23 mouse cellular contexts compared by ENCODE assay signal in the genomic region with DNA sequence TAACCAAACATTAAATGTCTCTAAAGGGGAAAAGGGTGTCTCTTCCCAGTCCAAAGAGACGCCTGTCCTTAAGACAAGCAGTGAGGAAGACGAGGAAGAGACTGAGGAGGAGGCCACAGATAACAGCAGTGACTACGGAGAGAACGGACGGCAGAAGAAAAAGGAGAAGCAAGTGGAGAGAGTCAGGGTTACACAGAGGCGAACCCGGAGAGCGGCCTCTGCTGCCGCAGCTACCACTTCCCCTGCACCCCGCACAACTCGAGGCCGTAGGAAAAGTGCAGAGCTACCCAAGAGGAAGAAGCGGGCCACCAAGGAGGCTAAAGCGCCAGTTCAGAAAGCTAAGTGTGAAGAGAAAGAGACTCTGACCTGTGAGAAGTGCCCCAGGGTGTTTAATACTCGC. TPM values are rescaled to one million over a fixed set of nuclear protein-coding genes. Genes with fewer than 3 reads are reported as not detected.
DNase-seq lines count a peak whose midpoint lies in the region; ATAC-seq lines count a peak whose summit lies in the region.
"Had no signal": no experiment of that assay in that cellular context is flagged by ENCODE, and none has a peak within 500 bp of the region (broad histone marks: within the 10 kb centered on the region; RNA-seq: fewer than 3 reads in every experiment).

No protein-coding gene starts in this region.

- H3K9ac ChIP-seq in heart, embryonic 12.5 days: no peak overlapping the region
- no peak overlapping the region for H3K9ac ChIP-seq in liver, embryonic 15.5 days
- no peak overlapping the region for H3K9ac ChIP-seq in midbrain, embryonic 14.5 days (replicated peaks; ENCODE audit: low read length)
- H3K9ac ChIP-seq: embryonic facial prominence, embryonic 12.5 days; forebrain, embryonic 13.5 days; hindbrain, embryonic 13.5 days; limb, embryonic 12.5 days; lung, embryonic 14.5 days; midbrain, embryonic 15.5 days had no signal

- H3K4me2 ChIP-seq in heart, embryonic 12.5 days: no peak overlapping the region
- H3K4me2 ChIP-seq in liver, embryonic 15.5 days: no peak overlapping the region
- no peak overlapping the region for H3K4me2 ChIP-seq in midbrain, embryonic 14.5 days (ENCODE audit: low read length)
- H3K4me2 ChIP-seq: embryonic facial prominence, embryonic 12.5 days; forebrain, embryonic 13.5 days; hindbrain, embryonic 13.5 days; limb, embryonic 12.5 days; lung, embryonic 14.5 days; midbrain, embryonic 15.5 days had no signal

- H3K9me3 ChIP-seq in heart, embryonic 12.5 days (replicated peaks): no peaks in the 10 kb centered on the region
- no peaks in the 10 kb centered on the region for H3K9me3 ChIP-seq in liver, embryonic 15.5 days (replicated peaks)
- H3K9me3 ChIP-seq in midbrain, embryonic 14.5 days (ENCODE audit: control insufficient read depth, low read length): no peaks in the 10 kb centered on the region
- H3K9me3 ChIP-seq: embryonic facial prominence, embryonic 12.5 days; forebrain, embryonic 13.5 days; hindbrain, embryonic 13.5 days; midbrain, embryonic 15.5 days had no signal

- ATAC-seq in heart, embryonic 12.5 days (ENCODE audit: insufficient number of reproducible peaks, low FRiP score): no peak
- ATAC-seq in granulocyte monocyte progenitor cell, adult 5-6 weeks (replicated peaks; ENCODE audit: poor library complexity, severe bottlenecking): peak; percentile 83
- no peak for ATAC-seq in liver, embryonic 15.5 days (ENCODE audit: insufficient read depth)
- peak; percentile 64 for ATAC-seq in monocyte, adult 5-6 weeks (replicated peaks; ENCODE audit: insufficient number of reproducible peaks, low FRiP score, low TSS enrichment, poor library complexity, severe bottlenecking)
- no peak for ATAC-seq in midbrain, embryonic 14.5 days (ENCODE audit: low FRiP score, low TSS enrichment)
- ATAC-seq: forebrain, embryonic 13.5 days; midbrain, embryonic 15.5 days had no signal

- 77% methylated on average over 15 of the region's 15 CpGs for WGBS in heart, embryonic 12.5 days
- WGBS in liver, embryonic 15.5 days (ENCODE audit: insufficient replicate concordance): 38% methylated on average over 15 of the region's 15 CpGs
- 81% methylated on average over 15 of the region's 15 CpGs for WGBS in midbrain, embryonic 14.5 days

- no peak overlapping the region for H3K27ac ChIP-seq in heart, embryonic 12.5 days (ENCODE audit: poor library complexity, severe bottlenecking)
- H3K27ac ChIP-seq in liver, embryonic 15.5 days (replicated peaks): peak overlapping the region; percentile 39; the same call in 1 of the 2 replicates
- H3K27ac ChIP-seq in midbrain, embryonic 14.5 days (replicated peaks; ENCODE audit: low read depth, low read length): no peak overlapping the region
- H3K27ac ChIP-seq: embryonic facial prominence, embryonic 12.5 days; forebrain, embryonic 13.5 days; hindbrain, embryonic 13.5 days; limb, embryonic 12.5 days; midbrain, embryonic 15.5 days had no signal

- no peaks in the 10 kb centered on the region for H3K27me3 ChIP-seq in heart, embryonic 12.5 days (replicated peaks)
- H3K27me3 ChIP-seq in liver, embryonic 15.5 days: no peaks in the 10 kb centered on the region
- no peaks in the 10 kb centered on the region for H3K27me3 ChIP-seq in midbrain, embryonic 14.5 days (ENCODE audit: control insufficient read depth, insufficient read depth, low read length)
- H3K27me3 ChIP-seq: embryonic facial prominence, embryonic 12.5 days; forebrain, embryonic 13.5 days; hindbrain, embryonic 13.5 days; limb, embryonic 12.5 days; megakaryocyte, embryonic 14.5 days; midbrain, embryonic 15.5 days had no signal

- H3K4me1 ChIP-seq in heart, embryonic 12.5 days (replicated peaks): peaks cover 9% of the 10 kb centered on the region
- peaks cover 15% of the 10 kb centered on the region for H3K4me1 ChIP-seq in liver, embryonic 15.5 days (replicated peaks)
- no peaks in the 10 kb centered on the region for H3K4me1 ChIP-seq in midbrain, embryonic 14.5 days (ENCODE audit: control insufficient read depth, insufficient read depth, low read length)
- H3K4me1 ChIP-seq: embryonic facial prominence, embryonic 12.5 days; forebrain, embryonic 13.5 days had no signal

- H3K4me3 ChIP-seq in heart, embryonic 12.5 days: no peak overlapping the region
- H3K4me3 ChIP-seq in liver, embryonic 15.5 days (replicated peaks): no peak overlapping the region
- H3K4me3 ChIP-seq in midbrain, embryonic 14.5 days (replicated peaks; ENCODE audit: low read depth, low read length): no peak overlapping the region
- H3K4me3 ChIP-seq: embryonic facial prominence, embryonic 12.5 days; erythroblast, embryonic 14.5 days; forebrain, embryonic 13.5 days; hindbrain, embryonic 13.5 days; limb, embryonic 12.5 days; megakaryocyte, embryonic 14.5 days; midbrain, embryonic 15.5 days had no signal

- peaks cover 33% of the 10 kb centered on the region for H3K36me3 ChIP-seq in heart, embryonic 12.5 days
- peaks cover 32% of the 10 kb centered on the region for H3K36me3 ChIP-seq in liver, embryonic 15.5 days (replicated peaks)
- H3K36me3 ChIP-seq in midbrain, embryonic 14.5 days (ENCODE audit: control insufficient read depth, insufficient read depth, low read length): peaks cover 36% of the 10 kb centered on the region

- DNase-seq in heart, adult 11 months: peak; percentile 92
- DNase-seq in urinary bladder, postnatal 14 days (ENCODE audit: low spot score): no peak
- no peak for DNase-seq in right cerebral cortex, adult 2 months (ENCODE audit: low spot score in 2 of 2)
- DNase-seq in midbrain, embryonic 14.5 days: no peak
- DNase-seq: adrenal gland, postnatal 25 days; cerebellum, adult 8-10 months; gastrocnemius, postnatal 14 days; kidney, adult 9 months; kidney, postnatal 4 days; lung, embryonic 14.5 days; right cerebral cortex, postnatal 4 days; thymus, postnatal 14 days had no signal

RNA-seq across cellular contexts. Expression of a gene that starts 26.2 kb away (rescaled TPM):
- polyA plus RNA-seq in heart, embryonic 12.5 days (2016; fragmentation: Nextera tagmentation; extraction: Ambion mirVana): 0.56 and 0.76 TPM in 2 replicates
- total RNA-seq in granulocyte monocyte progenitor cell, adult 5-6 weeks (2014; fragmentation: Nextera tagmentation): 4.4 and 5.7 TPM in 2 replicates
- total RNA-seq in granulocyte monocyte progenitor cell, adult 5-6 weeks (2017): 1.0 and 1.2 TPM in 2 replicates
- polyA plus RNA-seq in liver, embryonic 15.5 days (2015; fragmentation: Nextera tagmentation; extraction: Ambion mirVana): 0.28 and 0.29 TPM in 2 replicates
- total RNA-seq in monocyte, adult 5-6 weeks (2017): 2.5 to 6.1 TPM (median 5.2 TPM) in 3 replicates
- 1.4 and 1.5 TPM in 2 replicates for polyA plus RNA-seq in midbrain, embryonic 14.5 days (2014; fragmentation: Nextera tagmentation; extraction: Ambion mirVana)
- polyA plus RNA-seq: erythroblast, embryonic 14.5 days had no signal

RNA-seq across cellular contexts. Expression of a gene that starts 37.1 kb away (rescaled TPM):
- polyA plus RNA-seq in heart, embryonic 12.5 days (2016; fragmentation: Nextera tagmentation; extraction: Ambion mirVana): 12.8 and 14.3 TPM in 2 replicates
- total RNA-seq in granulocyte monocyte progenitor cell, adult 5-6 weeks (2014; fragmentation: Nextera tagmentation): 39.1 and 39.4 TPM in 2 replicates
- 17.7 and 18.5 TPM in 2 replicates for total RNA-seq in granulocyte monocyte progenitor cell, adult 5-6 weeks (2017)
- 5.5 and 6.2 TPM in 2 replicates for polyA plus RNA-seq in liver, embryonic 15.5 days (2015; fragmentation: Nextera tagmentation; extraction: Ambion mirVana)
- total RNA-seq in monocyte, adult 5-6 weeks (2017): 15.2 to 48.6 TPM (median 24.2 TPM) in 3 replicates
- 13.1 and 15.7 TPM in 2 replicates for polyA plus RNA-seq in midbrain, embryonic 14.5 days (2014; fragmentation: Nextera tagmentation; extraction: Ambion mirVana)

Comparison
In these comparisons a context has a peak if more than half of its experiments do, and no peak if none do; other contexts are left out.
1. ATAC-seq: peak in granulocyte monocyte progenitor cell, adult 5-6 weeks (single experiment) and monocyte, adult 5-6 weeks (single experiment); none in heart, embryonic 12.5 days (single experiment), liver, embryonic 15.5 days (single experiment) and midbrain, embryonic 14.5 days (single experiment).